Mouse (Mus musculus): ENCODE data around the gene Tmem219.

DNA sequence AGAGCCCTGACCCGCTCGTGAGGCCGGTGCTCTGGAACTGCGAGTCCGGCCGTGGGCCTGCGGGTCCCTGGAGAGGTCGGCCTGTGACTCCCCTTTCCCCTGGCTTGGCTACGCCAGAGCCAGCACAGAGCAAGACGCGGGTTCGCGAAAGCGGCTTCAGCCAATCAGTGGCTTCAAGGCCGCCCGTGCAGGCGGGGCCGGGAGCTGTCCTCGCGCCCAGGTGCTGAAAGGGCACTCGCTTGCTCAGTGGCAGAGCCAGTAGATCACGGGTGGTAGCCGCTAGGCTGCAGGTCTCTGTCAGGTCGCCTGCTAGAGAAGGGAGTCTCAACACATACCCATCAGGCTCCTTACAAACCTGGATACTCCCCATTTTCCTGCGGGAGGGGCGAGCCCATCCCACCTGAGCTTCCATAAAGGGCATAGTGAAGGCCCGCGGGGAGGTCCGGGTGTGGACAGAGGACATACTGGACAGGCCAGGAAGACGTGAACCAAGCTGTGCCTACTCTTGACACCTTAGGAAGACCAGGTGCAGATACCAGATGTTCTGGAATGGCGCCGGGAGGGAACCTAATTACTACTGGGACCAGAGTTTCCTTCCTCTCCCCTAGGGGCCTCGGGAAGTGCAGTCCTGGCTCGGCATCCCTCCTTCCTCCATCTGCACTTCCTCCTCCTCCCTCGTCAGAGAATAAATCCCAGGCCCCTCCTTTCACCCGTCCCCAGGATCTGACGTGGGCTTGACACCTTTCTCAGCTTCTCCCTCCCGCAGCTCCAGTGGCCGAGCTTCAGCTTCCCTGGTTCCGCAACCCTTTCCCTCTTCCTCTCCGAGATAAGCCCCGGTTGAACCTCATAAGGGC lies 27.3 kb upstream of the Tmem219 start, which contains the start of gene Sez6l2:
- TF ChIP-seq CTCF (IDR thresholded peaks at IDR 0.05; ENCODE audit: low read depth, low read length) (no peak), POLR2A (IDR thresholded peaks at IDR 0.05; ENCODE audit: borderline replicate concordance, low read depth, low read length) (no peak)
